Mouse (Mus musculus) liver, adult 2 months (tissue): Measurements from ENCODE around the gene Prpf6. TPM values are rescaled to one million over a fixed set of nuclear protein-coding genes. Genes with fewer than 3 reads are reported as not detected.
A peak's percentile ranks its signal among the peaks of the same experiment; 100 is the strongest.

Source experiments
- DNase-seq: peaks from one replicate; pipeline ENCODE4 v3.0.0-alpha.2; 2011; ENCODE audit warnings: low read depth, low spot score; ENCODE audit errors: extremely low read depth
- H3K27ac ChIP-seq: fragments of 200-500 bp; replicated peaks from 2 replicates; pipeline ENCODE4 v1.5.1; 2012; ENCODE audit warnings: low read depth, mild to moderate bottlenecking, control low read depth, inconsistent platforms, low read length; ENCODE audit not compliant: insufficient read depth
- H3K27me3 ChIP-seq: fragments of 200-500 bp; 2 replicates; pipeline ENCODE4 v1.6.1; 2012; ENCODE audit warnings: mild to moderate bottlenecking, moderate library complexity, low read length, inconsistent platforms; ENCODE audit not compliant: control insufficient read depth, insufficient read depth
- H3K36me3 ChIP-seq: fragments of 200-500 bp; 2 replicates; pipeline ENCODE4 v1.6.1; 2012; ENCODE audit warnings: low read length, inconsistent platforms; ENCODE audit not compliant: control insufficient read depth, insufficient read depth
- H3K4me1 ChIP-seq: fragments of 200-500 bp; 2 replicates; pipeline ENCODE4 v1.6.1; 2011; ENCODE audit warnings: low read length; ENCODE audit not compliant: control insufficient read depth, insufficient read depth
- H3K4me3 ChIP-seq: fragments of 200-500 bp; 2 replicates; pipeline ENCODE4 v1.5.1; 2011; ENCODE audit warnings: low read depth, mild to moderate bottlenecking, control low read depth, low read length, moderate library complexity; ENCODE audit not compliant: insufficient read depth
- H3K79me2 ChIP-seq: fragments of 200-500 bp; 2 replicates; pipeline ENCODE4 v1.6.1; 2012; ENCODE audit warnings: inconsistent platforms, mild to moderate bottlenecking, low read length, moderate library complexity; ENCODE audit not compliant: control insufficient read depth, insufficient read depth
- H3K9ac ChIP-seq: fragments of 200-500 bp; 2 replicates; pipeline ENCODE4 v1.6.1; 2012; ENCODE audit warnings: low read depth, mild to moderate bottlenecking, control low read depth, inconsistent platforms, low read length
- CTCF ChIP-seq: fragments of 200-500 bp; IDR thresholded peaks from 2 replicates; pipeline ENCODE4 v1.5.1; 2011; ENCODE audit warnings: low read depth, low read length, control low read depth
- POLR2A ChIP-seq: fragments of 200-500 bp; IDR thresholded peaks from 2 replicates; pipeline ENCODE4 v1.6.1; 2011; ENCODE audit warnings: low read length, control low read depth; ENCODE audit not compliant: insufficient read depth; ENCODE audit errors: extremely low read depth
- WGBS: fragments of 180-500 bp; shearing (Covaris S2); methylation state at CpG from one replicate; pipeline ENCODE4 v1.1.7; 2018; 5-methylcytosine and 5-hydroxymethylcytosine counted together
- polyA plus RNA-seq: library from polyadenylated mRNA; depleted of rRNA; stranded (reverse); fragments of >200 nt; gene quantifications from 2 replicates; pipeline ENCODE4 v1.2.3, GENCODE M21; 2012
- total RNA-seq: library from RNA; depleted of rRNA; stranded (reverse); fragments of >200 nt; gene quantifications from 2 replicates; pipeline ENCODE4 v1.2.3, GENCODE M21; 2014

Gene Prpf6
- total and polyA plus RNA-seq, 2 experiments, result 13.4 to 27.3 TPM

DNA sequence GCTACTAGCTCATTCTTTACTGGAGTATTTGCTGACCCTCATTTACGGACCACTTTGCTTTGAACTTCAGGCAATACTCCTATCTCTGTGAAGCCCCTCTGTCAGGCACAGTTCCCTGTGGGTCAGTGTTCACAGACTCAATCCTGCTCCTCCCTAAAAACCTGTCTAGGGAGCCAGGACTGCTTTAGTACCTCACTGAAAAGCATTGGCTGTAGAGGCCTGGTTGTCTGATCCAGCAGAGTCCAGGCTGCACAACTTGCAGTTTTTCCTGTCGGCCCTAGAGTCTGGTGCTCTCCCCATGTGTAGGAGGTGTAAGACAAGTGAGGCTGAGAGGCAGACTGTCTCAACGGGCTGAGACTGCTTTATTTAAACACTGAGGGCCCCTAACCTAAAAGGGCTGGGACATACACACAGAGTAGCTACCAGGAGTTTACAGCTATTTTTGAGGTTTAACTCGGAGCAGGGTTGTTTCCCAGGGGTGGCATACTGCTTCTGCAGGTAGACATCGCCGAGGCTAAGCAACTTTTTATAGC is 8.6 kb downstream of the Prpf6 start:
- H3K4me1 ChIP-seq, result peaks cover 5% of the 10 kb centered on the region
- H3K27me3 ChIP-seq, result no peaks in the 10 kb centered on the region
- WGBS, result 56% methylated on average over 6 of the region's 6 CpGs
- H3K79me2 ChIP-seq, result peaks cover 5% of the 10 kb centered on the region; the same call in 1 of the 2 replicates
- H3K36me3 ChIP-seq, result peaks cover 3% of the 10 kb centered on the region; the same call in 1 of the 2 replicates
- peak overlapping the region; percentile 81 for H3K27ac ChIP-seq
- DNase-seq, result no peak
- H3K4me3 ChIP-seq, result 0 out of 2 replicates have a peak overlapping the region, but pooled peaks have one; percentile 94
- TF ChIP-seq CTCF (no peak), POLR2A (no peak)
- peak overlapping the region; percentile 83 for H3K9ac ChIP-seq

DNA sequence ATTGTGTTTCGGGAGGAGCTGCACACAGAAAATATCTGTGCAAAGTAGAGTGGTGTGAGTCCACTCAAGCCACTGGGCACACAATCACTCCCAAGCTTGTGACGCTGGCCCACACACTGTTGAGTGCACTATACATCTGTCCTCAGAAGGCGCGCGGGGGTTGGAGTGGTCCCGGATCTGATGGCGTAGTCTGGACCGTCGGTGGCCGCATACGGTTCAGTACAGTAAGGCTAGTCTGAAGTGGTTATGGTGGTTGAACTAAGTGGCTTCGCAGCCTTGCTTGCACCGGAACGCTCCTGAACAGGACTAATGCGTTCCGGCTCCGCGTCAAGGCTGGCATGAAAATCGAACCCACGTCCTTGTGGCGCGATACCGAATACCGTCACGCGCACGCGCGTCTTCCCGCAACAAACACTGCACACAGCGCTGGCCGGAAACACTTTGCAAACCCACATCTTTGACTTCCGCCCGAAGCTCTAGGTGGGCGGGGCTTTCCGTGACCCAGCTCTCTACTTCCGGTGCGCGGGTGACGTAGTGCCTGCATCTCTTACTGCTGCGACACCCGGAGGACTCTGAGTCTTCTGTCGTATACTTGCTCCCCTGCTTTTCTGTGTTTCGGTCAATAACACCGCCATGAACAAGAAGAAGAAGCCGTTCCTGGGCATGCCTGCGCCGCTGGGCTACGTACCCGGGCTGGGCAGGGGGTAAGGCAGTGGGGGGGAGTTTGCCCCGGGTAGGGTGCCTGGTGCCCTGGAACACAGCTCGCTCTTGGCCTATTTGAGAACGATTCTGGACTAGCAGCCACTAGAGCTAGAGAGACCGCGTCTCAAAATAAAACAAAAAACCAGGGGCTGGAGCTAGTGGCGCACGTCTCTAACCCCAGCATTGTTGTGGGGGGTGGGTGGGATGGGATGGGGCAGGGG is 9.4 kb downstream of the Prpf6 start:
- Histone ChIP-seq H3K36me3 (peaks cover 6% of the 10 kb centered on the region; the same call in 1 of the 2 replicates), H3K4me3 (peak overlapping the region; percentile 94), H3K27ac (peak overlapping the region; percentile 83), H3K9ac (peak overlapping the region; percentile 93), H3K79me2 (peaks cover 9% of the 10 kb centered on the region; the same call in 1 of the 2 replicates), H3K27me3 (no peaks in the 10 kb centered on the region), H3K4me1 (peaks cover 5% of the 10 kb centered on the region)
- TF ChIP-seq POLR2A, result peak; percentile 83
- TF ChIP-seq CTCF, result no peak
- DNase-seq, result peak; percentile 88
- under 1% methylated on average over 57 of the region's 57 CpGs for WGBS

DNA sequence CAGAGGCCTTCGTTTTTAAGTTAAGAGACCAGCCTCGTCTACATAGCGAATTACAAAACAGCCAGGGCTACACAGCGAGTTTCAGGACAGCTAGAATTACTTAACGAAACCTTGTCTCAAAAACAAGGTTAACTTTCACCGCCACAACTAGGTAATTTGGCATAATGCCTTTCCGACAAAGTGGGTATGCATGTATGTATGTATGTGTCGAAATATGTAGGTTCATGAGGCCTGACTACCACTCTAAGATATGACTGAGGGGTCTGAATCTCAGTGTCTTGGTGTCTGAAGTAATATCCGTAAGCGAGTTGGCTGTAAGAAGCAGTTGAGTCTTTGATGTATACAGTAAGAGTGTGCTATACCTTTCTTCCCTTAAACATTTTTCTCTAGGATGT is 10.1 kb downstream of the Prpf6 start:
- peak overlapping the region; percentile 94 for H3K4me3 ChIP-seq
- peak overlapping the region; percentile 93 for H3K9ac ChIP-seq
- peak overlapping the region; percentile 83; the same call in 1 of the 2 replicates for H3K27ac ChIP-seq
- TF ChIP-seq CTCF, result no peak
- WGBS, result 16% methylated on average over 10 of the region's 10 CpGs
- H3K4me1 ChIP-seq, result peaks cover 5% of the 10 kb centered on the region
- DNase-seq, result no peak
- H3K36me3 ChIP-seq, result peaks cover 6% of the 10 kb centered on the region; the same call in 1 of the 2 replicates
- H3K27me3 ChIP-seq, result no peaks in the 10 kb centered on the region
- peaks cover 9% of the 10 kb centered on the region; the same call in 1 of the 2 replicates for H3K79me2 ChIP-seq

DNA sequence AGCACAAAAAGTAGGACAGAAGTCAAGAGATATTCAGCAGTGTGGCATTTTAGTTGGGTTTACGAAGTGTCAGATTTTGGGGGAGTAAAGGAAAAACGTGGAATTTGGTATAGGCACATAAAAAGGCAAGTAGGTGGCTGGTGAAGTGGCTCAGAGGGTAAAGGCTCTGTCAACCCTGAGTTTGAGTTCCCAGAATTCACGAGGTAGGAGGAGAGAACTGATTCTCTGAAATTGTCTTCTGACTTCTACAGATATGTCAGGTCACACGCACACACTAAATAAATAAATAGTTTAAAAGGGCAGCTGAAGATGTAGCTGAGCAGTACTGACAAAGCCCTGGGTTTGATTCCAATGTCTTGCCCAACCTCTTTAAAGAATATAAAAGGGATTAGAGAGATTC is 10.7 kb downstream of the Prpf6 start:
- peaks cover 9% of the 10 kb centered on the region; the same call in 1 of the 2 replicates for H3K79me2 ChIP-seq
- TF ChIP-seq CTCF, result no peak
- TF ChIP-seq POLR2A, result no peak
- H3K27me3 ChIP-seq, result no peaks in the 10 kb centered on the region
- DNase-seq, result no peak
- peaks cover 6% of the 10 kb centered on the region; the same call in 1 of the 2 replicates for H3K36me3 ChIP-seq
- no peak overlapping the region for H3K4me3 ChIP-seq
- H3K27ac ChIP-seq, result peak overlapping the region; percentile 83; the same call in 1 of the 2 replicates
- H3K9ac ChIP-seq, result no peak overlapping the region
- H3K4me1 ChIP-seq, result peaks cover 5% of the 10 kb centered on the region
- 25% methylated on average over 4 of the region's 4 CpGs for WGBS

DNA sequence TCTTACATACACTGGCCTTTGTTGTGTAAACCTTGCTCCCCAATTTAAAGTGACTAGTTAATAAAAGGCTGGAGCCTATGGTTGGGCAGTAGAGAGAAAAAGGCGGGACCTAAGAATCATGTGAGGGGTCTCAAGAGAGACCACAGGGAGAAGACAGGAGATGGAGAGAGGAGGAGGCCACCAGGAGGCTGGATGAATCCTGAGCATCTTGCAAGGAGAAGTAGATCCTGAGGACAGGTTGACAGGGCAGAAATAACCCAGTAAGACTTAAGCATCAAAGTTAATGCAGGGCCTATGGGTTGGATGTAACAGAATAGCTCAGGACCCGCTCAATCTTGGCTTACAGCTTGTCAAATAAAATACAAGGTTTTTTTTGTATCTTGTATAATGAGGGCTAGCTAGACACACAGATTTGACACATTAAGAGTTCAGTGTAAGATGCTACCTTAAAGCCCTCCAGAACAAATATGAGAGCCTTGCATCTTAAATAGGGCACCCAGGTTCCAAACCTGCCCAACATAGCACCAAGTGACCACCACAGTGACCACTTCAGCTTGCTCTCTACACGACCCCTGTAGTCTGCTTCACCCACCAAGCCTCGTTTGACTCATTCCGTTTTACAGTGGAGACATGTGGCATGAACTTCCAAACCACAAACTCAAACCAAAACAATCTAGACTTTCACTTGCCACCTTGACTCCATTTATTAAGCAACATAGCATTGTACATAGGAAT is 27.3 kb downstream of the Prpf6 start:
- peaks cover 54% of the 10 kb centered on the region for H3K36me3 ChIP-seq
- TF ChIP-seq POLR2A, result no peak
- no peak for TF ChIP-seq CTCF
- peaks cover 15% of the 10 kb centered on the region for H3K79me2 ChIP-seq
- 95% methylated on average over 5 of the region's 5 CpGs for WGBS
- no peak overlapping the region for H3K27ac ChIP-seq
- H3K4me1 ChIP-seq, result peaks cover 26% of the 10 kb centered on the region
- no peak for DNase-seq
- H3K9ac ChIP-seq, result no peak overlapping the region
- H3K27me3 ChIP-seq, result no peaks in the 10 kb centered on the region
- no peak overlapping the region for H3K4me3 ChIP-seq
